Mouse (Mus musculus): ENCODE measurements around the gene Serpina9.
A peak's percentile ranks its signal among the peaks of the same experiment; 100 is the strongest.
"Not testable (repeated sequence)": the region's sequence is repeated elsewhere in the genome, so short reads cannot be mapped to it uniquely, and the experiment has no call there.

The Serpina9 gene

DNA sequence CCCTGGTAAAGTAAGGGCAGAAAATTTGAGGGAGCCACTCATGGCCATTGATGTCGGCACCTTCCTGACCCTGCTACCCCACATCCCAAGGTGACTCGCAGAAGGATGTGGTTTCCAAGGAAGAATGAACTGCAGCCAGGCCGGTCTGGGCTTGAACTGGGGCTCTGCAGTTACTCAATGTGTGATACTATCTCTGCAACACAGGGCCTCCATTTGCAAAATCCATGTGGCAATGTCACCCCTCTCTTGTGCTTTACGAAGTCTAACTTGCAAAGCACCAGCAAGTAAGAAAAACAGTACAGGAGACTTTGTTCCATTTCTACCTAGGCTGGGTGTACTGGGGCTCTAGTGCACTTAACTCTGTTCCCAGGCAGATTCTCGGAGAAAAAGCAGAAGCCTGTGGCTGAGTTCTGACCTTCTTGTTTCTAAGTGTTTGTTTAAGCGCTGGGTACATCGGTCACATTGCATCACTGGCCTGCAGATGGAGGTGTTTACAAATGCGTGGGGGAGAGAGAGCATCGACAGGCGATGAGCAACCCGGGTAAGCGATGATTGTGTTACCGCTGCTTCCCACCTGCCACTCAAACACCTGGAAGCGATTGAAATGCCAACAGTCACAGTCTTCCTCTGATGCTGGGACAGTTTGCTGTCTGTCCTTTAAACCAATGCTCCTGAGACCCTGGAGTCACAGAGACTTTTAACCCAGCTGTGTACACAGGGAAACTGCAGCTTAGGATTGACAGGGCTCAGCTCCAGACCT is 24.6 kb downstream of the Serpina9 start:
- DNase-seq: no peak

DNA sequence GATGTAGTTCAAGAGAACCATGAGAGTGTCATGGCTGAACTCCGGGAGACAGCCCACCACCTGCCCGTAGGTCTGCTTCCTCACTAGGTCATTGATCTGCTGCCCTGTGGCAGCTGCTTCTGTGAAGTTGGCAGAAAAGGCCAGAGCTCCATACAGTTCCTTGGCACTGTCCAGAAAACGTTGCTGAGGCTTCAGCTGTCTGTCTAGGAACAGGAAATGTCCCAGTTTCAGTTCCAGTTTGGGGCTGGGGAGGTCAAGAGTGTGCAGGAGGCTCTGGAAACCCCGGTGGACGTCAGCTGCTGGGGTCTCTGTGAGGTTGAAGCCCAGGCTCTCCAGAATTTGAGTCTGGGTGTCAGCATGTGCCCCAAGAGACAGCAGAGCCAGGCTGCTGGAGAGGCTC is 27.7 kb downstream of the Serpina9 start:
- DNase-seq: no peak

DNA sequence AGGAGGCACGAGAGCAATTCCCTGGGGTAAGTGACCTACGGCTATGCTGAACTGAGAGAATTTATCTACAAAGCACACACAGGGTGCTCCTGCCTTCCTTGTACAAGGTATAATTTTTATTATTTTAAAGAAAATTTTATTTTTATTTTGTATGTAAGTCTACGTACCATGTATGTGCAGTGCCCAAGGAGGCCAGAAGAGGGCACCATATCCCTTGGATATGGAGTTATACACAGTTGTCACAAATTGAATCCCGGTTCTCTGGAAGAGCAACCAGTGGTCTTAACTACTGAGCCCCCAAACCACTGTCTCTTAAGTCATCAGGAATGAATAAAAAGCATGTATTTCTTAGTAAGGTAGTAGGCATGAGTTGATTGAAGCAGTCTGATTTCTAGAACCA is 28.6 kb downstream of the Serpina9 start:
- peak; percentile 34 to 72 for DNase-seq

DNA sequence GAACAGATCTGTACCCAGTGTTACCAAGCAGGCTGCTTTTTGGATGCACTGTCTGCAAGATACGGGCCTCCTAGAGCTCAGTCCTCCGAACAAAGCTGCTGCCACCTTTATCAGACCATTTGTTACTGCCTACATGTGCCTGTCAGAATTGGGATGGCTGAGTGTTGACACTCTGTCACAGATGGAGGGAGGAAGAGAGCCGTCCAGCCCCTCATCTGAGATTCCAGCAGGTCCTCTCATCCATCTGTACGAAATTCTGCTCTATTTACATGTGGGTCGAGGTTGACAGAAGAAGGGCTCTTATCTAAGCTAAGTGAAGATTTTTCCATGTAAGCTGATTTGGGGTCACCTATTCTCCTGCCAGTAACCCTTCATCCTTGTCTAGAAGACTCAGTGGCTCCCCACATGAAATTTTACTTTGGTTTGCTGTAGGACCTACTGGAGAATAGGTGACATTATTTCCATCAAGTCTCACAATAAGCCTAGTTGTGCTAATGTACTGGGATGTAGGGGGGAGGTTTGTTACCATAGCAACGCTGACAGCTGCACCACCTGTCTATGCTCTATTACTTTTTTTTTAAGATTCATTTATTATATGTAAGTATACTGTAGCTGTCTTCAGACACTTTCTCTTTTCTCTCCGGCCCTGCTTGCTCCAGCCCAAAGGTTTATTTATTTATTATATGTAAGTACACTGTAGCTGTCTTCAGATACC is 31.8 kb downstream of the Serpina9 start:
- DNase-seq: no peak

DNA sequence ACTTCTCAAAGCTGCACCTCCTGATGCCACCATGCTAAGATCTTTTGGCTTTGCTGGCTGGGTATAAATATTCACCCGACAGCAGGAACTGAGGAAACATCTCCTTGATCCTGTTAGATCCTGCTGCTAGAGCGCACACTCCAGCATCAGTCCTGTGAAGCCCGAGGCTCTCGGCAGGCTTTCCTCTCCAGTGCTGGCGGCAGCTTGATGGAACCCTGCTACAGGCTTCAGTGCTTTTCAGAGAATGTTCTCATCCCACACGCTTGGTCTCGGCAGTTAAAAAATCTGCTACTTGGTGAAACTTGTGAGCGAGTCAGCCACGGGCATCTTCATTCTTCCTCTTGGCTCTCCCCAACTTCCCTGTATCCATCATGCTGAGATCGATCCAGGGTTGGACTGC is 35.3 kb downstream of the Serpina9 start:
- no peak for DNase-seq

DNA sequence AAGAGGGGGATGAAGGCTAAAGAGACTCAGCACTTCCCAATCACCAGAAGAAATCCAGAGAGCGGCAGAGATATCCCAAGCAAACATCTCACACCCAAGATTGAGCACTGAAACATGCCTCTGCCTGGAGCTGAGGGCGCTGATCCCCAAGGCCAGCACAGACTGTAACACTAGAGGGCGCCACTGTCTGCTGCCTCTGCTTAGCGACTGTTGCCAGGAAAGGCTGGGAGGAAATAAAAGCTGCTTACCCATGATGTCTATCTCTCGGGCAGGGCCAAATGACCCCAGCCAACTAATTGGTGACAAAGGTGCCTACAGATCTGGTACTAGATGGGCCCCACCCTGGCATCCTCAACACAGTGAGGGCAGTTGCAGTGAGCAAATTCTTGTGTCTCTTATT is 35.7 kb downstream of the Serpina9 start:
- DNase-seq: peak; percentile 19 to 48

DNA sequence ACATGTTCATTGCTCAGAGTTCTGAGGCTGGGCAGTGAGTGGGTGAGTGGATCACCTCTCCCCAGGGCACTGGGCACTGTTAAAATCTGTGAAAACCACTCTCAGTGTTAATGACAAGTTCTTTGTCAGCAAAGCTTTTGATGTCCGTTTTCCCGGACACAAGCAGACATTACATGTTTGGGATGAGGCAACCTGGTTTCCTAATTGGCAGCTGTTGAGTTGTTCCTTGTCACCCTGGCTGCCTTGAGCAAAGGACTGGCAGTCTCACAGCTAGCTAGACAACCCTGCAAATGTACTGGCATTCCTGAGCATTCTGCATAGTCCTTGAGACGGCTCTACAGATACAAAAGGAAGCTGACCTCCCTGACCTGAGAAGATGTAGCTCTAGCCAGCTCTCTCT is 36.5 kb downstream of the Serpina9 start:
- no peak for DNase-seq

DNA sequence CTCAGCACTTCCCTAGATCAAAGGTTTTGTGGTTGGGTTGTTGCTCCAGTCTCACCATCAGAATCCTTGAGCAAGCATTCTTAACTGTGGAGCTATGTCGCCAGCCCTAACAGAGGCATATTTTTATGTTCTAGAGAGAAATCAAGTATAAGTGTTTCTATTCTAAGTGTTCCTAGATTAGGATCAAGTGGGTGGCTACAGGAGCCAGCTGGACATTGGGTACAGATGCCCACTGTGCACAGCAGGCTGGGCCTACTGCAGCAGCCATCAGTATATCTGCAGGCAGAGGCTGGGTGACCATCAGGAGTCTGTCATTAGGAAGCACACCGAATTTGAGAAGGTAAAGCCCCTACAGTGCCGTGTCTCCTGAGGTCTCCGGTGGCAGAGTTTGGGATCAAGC is 42.5 kb downstream of the Serpina9 start:
- no peak for DNase-seq

DNA sequence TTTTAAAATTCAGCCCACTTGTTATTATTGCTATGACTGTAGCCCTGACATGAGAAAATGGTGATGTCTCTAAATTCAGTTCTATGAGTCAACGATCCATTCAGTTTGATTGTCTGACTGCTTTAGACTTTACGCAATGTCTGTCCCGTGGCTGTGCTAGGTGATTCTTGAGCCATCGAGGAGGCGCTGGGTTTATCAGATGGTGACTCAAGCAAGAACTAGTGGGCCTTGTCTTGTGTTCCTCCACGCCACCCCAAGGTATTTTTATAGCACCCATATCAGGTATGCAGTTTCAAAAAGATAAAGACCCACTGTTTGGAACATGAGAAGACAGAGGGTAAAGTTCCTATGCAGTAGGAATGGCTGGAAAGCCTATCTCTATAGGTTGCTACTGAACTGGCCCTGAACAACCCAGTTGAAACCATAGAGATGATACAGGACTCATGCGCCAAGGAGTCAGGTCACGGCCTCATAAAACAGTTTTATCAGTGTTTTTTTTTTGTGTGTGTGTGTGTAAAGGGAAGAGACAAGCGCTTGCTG is 43.9 kb downstream of the Serpina9 start:
- no peak for DNase-seq

DNA sequence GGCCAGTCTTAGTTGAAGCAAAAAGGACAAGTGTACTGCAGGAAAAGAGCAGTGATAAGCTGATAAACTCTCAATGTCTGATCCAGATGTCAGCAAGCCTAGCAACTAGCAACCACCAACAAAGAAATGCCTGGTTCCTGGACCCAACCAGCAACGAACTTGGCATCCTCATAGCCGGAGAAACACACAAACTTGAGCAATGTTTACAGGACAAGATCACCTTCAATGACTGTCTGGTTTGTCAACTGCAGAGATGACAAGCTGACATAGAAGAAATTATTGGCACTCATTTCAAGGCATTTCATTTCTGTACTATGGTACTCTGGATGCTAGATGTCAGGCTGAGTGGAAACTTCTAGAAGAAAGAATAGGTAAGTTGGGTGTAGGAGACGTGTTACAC is 46.8 kb downstream of the Serpina9 start:
- no peak for DNase-seq

DNA sequence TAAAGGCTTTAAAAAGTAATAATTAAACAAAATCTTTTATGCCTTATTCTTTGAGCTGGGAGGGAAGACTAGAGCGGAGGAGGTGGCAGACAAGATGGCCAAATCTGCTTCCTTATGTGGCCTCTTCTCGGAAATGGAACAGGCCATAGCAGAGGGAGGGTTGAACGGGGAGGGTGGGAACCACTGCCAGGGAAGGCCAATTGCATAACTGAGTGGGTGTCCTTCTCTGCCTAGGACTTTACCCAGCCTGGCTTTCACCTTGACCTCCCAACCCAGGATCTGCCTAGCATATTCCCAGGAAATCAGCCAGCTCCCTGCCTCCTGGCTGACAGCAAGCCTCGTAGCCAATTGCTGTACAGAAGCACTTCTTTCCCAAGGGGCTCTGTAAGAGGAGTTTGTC is 50.3 kb downstream of the Serpina9 start:
- no peak for DNase-seq

DNA sequence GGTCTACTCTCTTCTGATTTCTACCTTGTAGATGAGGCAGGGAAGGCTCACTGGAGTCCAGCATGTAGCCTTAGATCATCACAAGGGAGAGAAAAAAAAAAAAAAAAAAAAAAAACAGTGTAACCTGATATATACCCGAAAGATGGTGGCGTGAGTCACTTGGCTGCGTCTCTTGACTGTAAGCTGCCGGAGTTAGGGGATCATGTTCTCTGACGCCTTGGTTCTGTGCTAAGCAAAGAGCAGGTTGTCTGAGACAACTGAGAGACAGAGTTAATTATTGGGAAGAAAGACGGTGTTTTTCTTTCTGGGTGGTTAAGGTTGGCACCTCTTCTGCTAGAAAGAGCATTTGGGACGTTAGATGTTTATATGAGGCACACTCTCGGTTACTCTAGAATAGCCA is 50.7 kb downstream of the Serpina9 start:
- no peak for DNase-seq

DNA sequence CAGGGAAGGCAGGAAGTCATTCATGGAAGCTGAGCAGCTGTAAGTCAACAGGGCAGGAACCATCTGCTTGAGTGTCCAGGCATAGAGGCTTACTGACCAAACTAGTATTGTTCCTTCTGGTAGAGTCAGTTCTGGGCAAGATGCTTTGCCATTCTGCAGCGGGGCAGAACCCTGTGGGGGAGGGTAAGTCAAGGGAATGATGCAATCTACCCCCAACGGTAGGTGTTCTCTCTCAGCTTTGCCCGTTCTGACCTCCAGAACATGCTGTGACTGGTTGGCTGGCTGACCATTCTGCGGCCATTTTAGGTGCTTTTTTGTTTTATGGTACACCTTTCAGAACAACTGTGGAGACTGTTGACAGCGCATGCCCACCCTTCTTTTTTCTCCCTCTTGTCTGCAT is 51.2 kb downstream of the Serpina9 start:
- no peak for DNase-seq

DNA sequence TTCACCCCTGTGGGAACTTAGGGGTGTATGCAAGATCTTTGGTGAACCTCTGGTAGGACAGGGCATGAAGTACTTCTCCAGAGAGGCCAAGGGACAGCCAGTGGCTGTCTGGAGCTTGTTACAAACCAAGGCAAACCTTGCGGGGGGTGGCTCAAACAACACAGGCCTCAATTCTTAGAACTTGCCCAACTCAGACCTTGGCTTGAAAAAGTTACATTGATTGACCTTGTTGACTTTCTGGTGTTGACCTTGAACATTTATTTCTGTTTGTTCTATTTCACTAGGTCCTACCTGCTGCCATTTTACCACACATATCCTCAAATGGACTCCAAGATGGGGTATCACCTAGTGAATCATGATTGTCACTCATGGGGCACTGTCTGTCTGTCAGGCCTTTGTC is 51.8 kb downstream of the Serpina9 start:
- no peak for DNase-seq

DNA sequence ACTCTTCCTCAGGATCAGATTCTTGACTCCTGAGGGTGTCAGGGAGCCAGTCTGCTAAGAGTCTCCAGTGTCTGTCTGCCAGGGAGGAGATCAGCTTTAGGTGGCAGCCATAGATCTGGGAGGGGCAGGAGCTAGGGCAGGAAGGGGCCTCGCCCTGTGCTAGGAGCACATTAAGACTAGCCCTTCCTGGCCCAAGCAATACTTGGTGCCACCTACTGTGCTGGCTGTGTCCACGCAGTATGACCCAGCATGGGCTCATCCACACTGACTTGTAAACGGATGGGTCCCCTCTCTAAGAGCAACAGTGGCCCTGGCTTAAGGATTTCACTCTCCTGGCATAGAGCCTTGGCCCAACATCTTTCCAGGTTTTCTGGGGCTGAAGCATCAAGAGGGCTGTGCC is 54.8 kb downstream of the Serpina9 start, which contains the start of gene Serpina1e:
TSS of gene Serpina1e (minus strand) at position 178 of the 400 bp plus-strand sequence.
- DNase-seq: no peak

DNA sequence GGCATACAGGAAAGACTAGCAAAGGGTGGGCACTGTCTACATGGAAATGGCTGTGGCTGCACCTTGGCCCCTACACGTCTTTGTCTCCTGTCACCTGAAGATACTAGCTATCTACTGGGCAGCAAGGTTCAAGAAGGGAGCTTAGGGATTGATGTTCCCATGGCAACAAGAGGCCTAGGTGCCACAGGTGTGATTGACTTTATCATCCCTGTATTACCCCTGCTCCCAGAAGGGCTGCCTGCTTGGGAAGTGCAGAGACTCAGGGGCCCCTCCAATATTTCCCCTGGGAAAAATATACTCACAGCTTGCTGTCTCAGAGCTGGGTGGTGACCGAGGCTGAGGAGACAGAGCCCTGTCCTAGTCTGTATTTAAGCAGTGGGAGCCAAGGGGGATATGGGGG is 57.0 kb downstream of the Serpina9 start:
- DNase-seq: not testable (repeated sequence)

DNA sequence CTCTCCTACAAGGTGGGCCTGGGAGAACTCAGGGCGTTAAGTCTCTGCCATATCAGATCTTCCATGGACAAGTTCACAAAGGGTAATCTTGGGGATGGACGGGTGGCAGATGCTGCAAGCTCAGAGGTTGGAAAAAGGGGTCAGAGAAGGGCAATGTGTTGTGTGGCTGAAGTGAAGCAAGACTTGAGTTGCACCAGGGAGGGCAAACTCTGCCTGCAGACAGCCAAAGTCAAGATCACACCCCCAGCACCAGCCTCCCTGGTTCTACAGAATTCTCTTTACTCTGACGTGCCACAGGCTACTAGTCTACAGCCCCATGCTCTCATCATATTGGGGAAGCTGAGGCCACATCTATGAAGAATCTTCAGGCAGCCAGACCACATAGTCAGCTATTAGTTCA is 60.6 kb downstream of the Serpina9 start:
- not testable (repeated sequence) for DNase-seq

DNA sequence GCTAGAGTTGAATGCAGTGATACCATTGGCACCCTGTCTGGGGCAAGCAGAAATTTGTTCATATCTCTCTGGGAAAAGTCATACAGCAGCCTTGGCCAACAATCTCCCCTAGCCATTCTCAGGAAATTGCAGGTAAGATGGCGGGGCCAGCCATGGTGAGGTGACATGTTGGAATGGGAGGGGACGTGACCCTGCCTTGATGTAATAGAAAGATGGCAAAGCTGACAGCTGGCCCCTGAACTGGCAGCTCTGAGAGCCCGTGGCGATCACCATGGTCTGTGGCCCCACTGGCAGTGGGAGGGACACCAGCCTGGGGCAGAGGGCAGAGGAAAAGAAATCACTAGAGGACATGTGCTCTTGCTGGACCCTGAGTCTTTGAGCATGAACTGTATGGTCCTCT is 67.3 kb downstream of the Serpina9 start:
- no peak for DNase-seq

Measured in cerebellum, postnatal 25 days (tissue).